Mouse (Mus musculus) MEL (cell line): ENCODE data around the gene Lrrc61. TPM values are rescaled to one million over a fixed set of nuclear protein-coding genes. Genes with fewer than 3 reads are reported as not detected.

Experiments used
- DNase-seq: peaks from one replicate; pipeline ENCODE4 v3.0.0; 2011; ENCODE audit warnings: low read depth, low spot score
- H3K27ac ChIP-seq: 2 replicates; pipeline ENCODE4 v1.5.1; 2012; ENCODE audit warnings: low read depth, mild to moderate bottlenecking, control low read depth, low read length, moderate library complexity; ENCODE audit not compliant: control insufficient read depth
- H3K27me3 ChIP-seq, 2 experiments: fragments of 150-350 bp in 1 of 2; sonication (generic) in 1 of 2; 2 replicates each; pipeline ENCODE4 v1.6.1; 2012; ENCODE audit warnings: low read length in 2 of 2, mild to moderate bottlenecking in 2 of 2, improper control_type of control experiment in 1 of 2, moderate library complexity in 1 of 2; ENCODE audit not compliant: insufficient read depth in 2 of 2, control insufficient read depth in 1 of 2
- H3K36me3 ChIP-seq, 2 experiments: 2 replicates each; pipeline ENCODE4 v1.6.1; 2012 to 2014; ENCODE audit warnings: low read length in 2 of 2, improper control_type of control experiment in 1 of 2, inconsistent platforms in 1 of 2, mild to moderate bottlenecking in 1 of 2; ENCODE audit not compliant: insufficient read depth in 2 of 2, control insufficient read depth in 1 of 2
- H3K4me1 ChIP-seq, 2 experiments: fragments of 150-350 bp in 1 of 2; sonication (generic) in 1 of 2; 2 replicates each; pipeline ENCODE4 v1.6.1; 2012; ENCODE audit warnings: low read length in 2 of 2, improper control_type of control experiment in 1 of 2, mild to moderate bottlenecking in 1 of 2; ENCODE audit not compliant: insufficient read depth in 2 of 2, control insufficient read depth in 1 of 2
- H3K4me3 ChIP-seq, 2 experiments: fragments of 150-350 bp in 1 of 2; sonication (generic) in 1 of 2; 2 replicates each; pipeline ENCODE4 v1.5.1; 2012; ENCODE audit warnings: low read depth in 2 of 2, low read length in 2 of 2, mild to moderate bottlenecking in 2 of 2, moderate library complexity in 2 of 2, control low read depth in 1 of 2, improper control_type of control experiment in 1 of 2; ENCODE audit not compliant: control insufficient read depth in 1 of 2, insufficient read depth in 1 of 2
- H3K79me2 ChIP-seq: 2 replicates; pipeline ENCODE4 v1.6.1; 2012; ENCODE audit warnings: mild to moderate bottlenecking, low read length, moderate library complexity; ENCODE audit not compliant: control insufficient read depth, poor library complexity, insufficient read depth
- H3K9ac ChIP-seq: 2 replicates; pipeline ENCODE4 v1.6.1; 2012; ENCODE audit warnings: low read depth, mild to moderate bottlenecking, control low read depth, low read length, moderate library complexity; ENCODE audit not compliant: control insufficient read depth, poor library complexity, severe bottlenecking
- H3K9me3 ChIP-seq: fragments of 150-350 bp; sonication (generic); replicated peaks from 2 replicates; pipeline ENCODE4 v1.6.1; 2012; ENCODE audit warnings: mild to moderate bottlenecking, low read length, improper control_type of control experiment, moderate library complexity; ENCODE audit not compliant: insufficient read depth
- BHLHE40 ChIP-seq: IDR thresholded peaks from 2 replicates; pipeline ENCODE4 v1.6.1; 2012; ENCODE audit warnings: low read depth, mild to moderate bottlenecking, inconsistent platforms, low read length, improper control_type of control experiment, borderline replicate concordance
- ELF1 ChIP-seq: IDR thresholded peaks from 2 replicates; pipeline ENCODE4 v1.6.1; 2014; ENCODE audit warnings: low read depth, mild to moderate bottlenecking, inconsistent platforms, low read length, improper control_type of control experiment, moderate library complexity
- EP300 ChIP-seq, 2 experiments: IDR thresholded peaks; 2 replicates each; pipeline ENCODE4 v1.6.1; 2011; ENCODE audit warnings: improper control_type of control experiment in 2 of 2, low read length in 2 of 2, low read depth in 1 of 2, mild to moderate bottlenecking in 1 of 2
- ETS1 ChIP-seq: IDR thresholded peaks from 2 replicates; pipeline ENCODE4 v1.6.1; 2012; ENCODE audit warnings: low read depth, mild to moderate bottlenecking, inconsistent platforms, low read length, improper control_type of control experiment, moderate library complexity
- MAFK ChIP-seq: IDR thresholded peaks from 2 replicates; pipeline ENCODE4 v1.6.1; 2011; ENCODE audit warnings: low read depth, mild to moderate bottlenecking, low read length, improper control_type of control experiment, borderline replicate concordance
- MAX ChIP-seq: IDR thresholded peaks from 2 replicates; pipeline ENCODE4 v1.6.1; 2011; ENCODE audit warnings: low read length, improper control_type of control experiment
- MXI1 ChIP-seq: IDR thresholded peaks from 2 replicates; pipeline ENCODE4 v1.6.1; 2011; ENCODE audit warnings: mild to moderate bottlenecking, low read depth, low read length, improper control_type of control experiment
- MYB ChIP-seq: IDR thresholded peaks from 2 replicates; pipeline ENCODE4 v1.6.1; 2011; ENCODE audit warnings: mild to moderate bottlenecking, low read depth, low read length, improper control_type of control experiment
- POLR2A ChIP-seq, 2 experiments: IDR thresholded peaks; 2 replicates each; pipeline ENCODE4 v1.6.1; 2011 to 2012; ENCODE audit warnings: low read length in 2 of 2, mild to moderate bottlenecking in 2 of 2, control low read depth in 1 of 2, improper control_type of control experiment in 1 of 2, low read depth in 1 of 2, moderate library complexity in 1 of 2; ENCODE audit not compliant: control insufficient read depth in 1 of 2, insufficient read depth in 1 of 2, poor library complexity in 1 of 2
- RAD21 ChIP-seq: IDR thresholded peaks from 2 replicates; pipeline ENCODE4 v1.6.1; 2011; ENCODE audit warnings: mild to moderate bottlenecking, low read depth, low read length, improper control_type of control experiment
- RCOR1 ChIP-seq: IDR thresholded peaks from 2 replicates; pipeline ENCODE4 v1.6.1; 2012; ENCODE audit warnings: low read depth, mild to moderate bottlenecking, inconsistent platforms, low read length, improper control_type of control experiment
- SMC3 ChIP-seq: IDR thresholded peaks from 2 replicates; pipeline ENCODE4 v1.6.1; 2011; ENCODE audit warnings: low read depth, low read length, improper control_type of control experiment
- TAL1 ChIP-seq: IDR thresholded peaks from 2 replicates; pipeline ENCODE4 v1.6.1; 2012; ENCODE audit warnings: mild to moderate bottlenecking, inconsistent platforms, low read length, moderate library complexity, mixed read lengths
- TCF12 ChIP-seq: IDR thresholded peaks from 2 replicates; pipeline ENCODE4 v1.6.1; 2014; ENCODE audit warnings: low read depth, mild to moderate bottlenecking, inconsistent platforms, low read length, improper control_type of control experiment, moderate library complexity
- USF2 ChIP-seq, 2 experiments: IDR thresholded peaks; 2 replicates each; pipeline ENCODE4 v1.6.1; 2011 to 2012; ENCODE audit warnings: improper control_type of control experiment in 2 of 2, low read length in 2 of 2, borderline replicate concordance in 1 of 2, inconsistent platforms in 1 of 2, low read depth in 1 of 2, mild to moderate bottlenecking in 1 of 2; ENCODE audit not compliant: insufficient read depth in 1 of 2
- ZC3H11A ChIP-seq: IDR thresholded peaks from 2 replicates; pipeline ENCODE4 v1.6.1; 2012; ENCODE audit warnings: low read depth, mild to moderate bottlenecking, inconsistent platforms, low read length, improper control_type of control experiment
- ZKSCAN1 ChIP-seq: IDR thresholded peaks from 2 replicates; pipeline ENCODE4 v1.6.1; 2012; ENCODE audit warnings: low read depth, mild to moderate bottlenecking, inconsistent platforms, low read length, improper control_type of control experiment, moderate library complexity
- polyA plus RNA-seq, 2 experiments: library from polyadenylated mRNA; stranded (reverse) in 1 of 2; unstranded in 1 of 2; fragments of >175 nt in 1 of 2; fragments of >200 nt in 1 of 2; gene quantifications; 2 replicates each; pipeline versions ENCODE4 v1.2.1 to v1.2.4; 2012; ENCODE audit warnings: low replicate concordance in 2 of 2, low read depth in 1 of 2; ENCODE audit not compliant: insufficient read length in 2 of 2, insufficient read depth in 1 of 2, missing spikeins in 1 of 2
- total RNA-seq: library from RNA; depleted of rRNA; stranded (reverse); fragments of 300-350 nt; gene quantifications from 2 replicates; pipeline ENCODE4 v1.2.3, GENCODE M21; 2012

The Lrrc61 gene
- total and polyA plus RNA-seq, 3 experiments, result not detected

DNA sequence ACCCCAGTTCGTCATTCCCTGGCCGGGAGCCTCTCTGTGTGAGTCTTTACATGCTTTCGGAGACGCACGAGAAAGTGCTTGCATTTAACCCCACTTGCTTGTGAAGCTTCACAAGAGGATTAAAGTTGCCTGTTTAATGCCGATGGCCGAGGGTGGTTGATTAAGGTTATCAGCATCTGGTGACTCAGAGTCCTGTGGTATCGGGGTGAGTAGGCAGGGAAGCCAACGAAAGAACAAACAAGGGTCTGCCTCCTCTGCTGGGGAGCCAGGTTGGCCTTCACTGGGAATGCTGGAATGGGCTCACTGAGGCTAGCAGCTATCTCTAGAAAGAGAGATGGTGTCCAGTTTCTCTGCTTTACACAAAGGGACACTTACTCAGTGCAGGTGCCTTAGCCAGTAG, 26.7 kb upstream of the Lrrc61 start:
- no peak overlapping the region for H3K4me3 ChIP-seq
- no peak overlapping the region for H3K27ac ChIP-seq
- H3K79me2 ChIP-seq, result no peaks in the 10 kb centered on the region
- no peaks in the 10 kb centered on the region for H3K4me1 ChIP-seq
- no peaks in the 10 kb centered on the region for H3K27me3 ChIP-seq
- no peaks in the 10 kb centered on the region for H3K36me3 ChIP-seq
- no peaks in the 10 kb centered on the region for H3K9me3 ChIP-seq
- DNase-seq, result no peak
- TF ChIP-seq RCOR1 (no peak), USF2 (IDR thresholded peaks at IDR 0.05; ENCODE audit: borderline replicate concordance in 1 of 2, insufficient read depth in 1 of 2, low read depth in 1 of 2, low read length in 2 of 2) (no peak), ETS1 (no peak), ZC3H11A (no peak), MXI1 (no peak), TAL1 (no peak), BHLHE40 (no peak), SMC3 (no peak)
- H3K9ac ChIP-seq, result no peak overlapping the region

GRCm38 (mm10) chr6:48529261-48529660, 25.3 kb upstream of the Lrrc61 start:
- no peaks in the 10 kb centered on the region for H3K4me1 ChIP-seq
- H3K27ac ChIP-seq, result no peak overlapping the region
- H3K9ac ChIP-seq, result no peak overlapping the region
- H3K9me3 ChIP-seq, result no peaks in the 10 kb centered on the region
- no peaks in the 10 kb centered on the region for H3K79me2 ChIP-seq
- no peak for TF ChIP-seq EP300 (IDR thresholded peaks at IDR 0.05; ENCODE audit: low read depth in 1 of 2, low read length in 2 of 2)
- no peak for TF ChIP-seq TCF12
- TF ChIP-seq ELF1, result no peak
- TF ChIP-seq ZKSCAN1, result no peak
- no peak for TF ChIP-seq MAX
- TF ChIP-seq POLR2A (IDR thresholded peaks at IDR 0.05; ENCODE audit: control insufficient read depth in 1 of 2, insufficient read depth in 1 of 2, low read depth in 1 of 2, low read length in 2 of 2, poor library complexity in 1 of 2), result no peak
- no peak for TF ChIP-seq RCOR1
- TF ChIP-seq ETS1, result no peak
- no peak for TF ChIP-seq RAD21
- TF ChIP-seq ZC3H11A, result no peak
- H3K4me3 ChIP-seq, result no peak overlapping the region
- no peak for DNase-seq
- H3K36me3 ChIP-seq, result no peaks in the 10 kb centered on the region
- no peaks in the 10 kb centered on the region for H3K27me3 ChIP-seq

DNA sequence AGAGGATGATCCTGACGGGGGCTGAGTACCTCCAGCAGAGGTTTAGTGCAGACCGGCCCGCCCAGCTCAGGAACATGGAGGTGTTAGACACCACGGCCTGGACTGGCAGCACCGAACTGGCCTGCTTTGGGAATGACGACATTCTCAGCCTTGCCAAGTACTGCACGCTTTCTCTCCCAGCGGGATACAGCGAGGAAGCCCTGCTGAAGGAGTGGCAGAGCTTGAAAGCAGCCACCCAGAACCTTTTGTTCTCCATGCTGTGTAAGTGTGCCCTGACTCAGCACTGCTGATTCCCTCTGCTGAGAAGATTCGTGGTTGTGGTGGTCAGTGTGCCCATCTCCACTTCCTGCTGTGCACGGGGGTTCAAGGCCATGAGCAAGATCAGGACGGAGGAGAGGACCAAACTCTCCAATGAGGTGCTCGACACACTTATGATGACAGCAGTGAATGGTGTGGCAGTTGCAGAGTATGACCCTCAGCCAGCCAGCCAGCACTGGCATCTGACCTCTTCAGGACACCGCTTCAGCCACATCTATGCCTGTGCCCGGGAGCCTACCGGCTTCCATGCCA, 24.6 kb upstream of the Lrrc61 start:
- H3K27ac ChIP-seq, result no peak overlapping the region
- H3K9ac ChIP-seq, result no peak overlapping the region
- H3K9me3 ChIP-seq, result no peaks in the 10 kb centered on the region
- H3K36me3 ChIP-seq, result no peaks in the 10 kb centered on the region
- no peak for DNase-seq
- no peaks in the 10 kb centered on the region for H3K27me3 ChIP-seq
- TF ChIP-seq RCOR1, result no peak
- TF ChIP-seq MAFK, result no peak
- no peak for TF ChIP-seq EP300 (IDR thresholded peaks at IDR 0.05; ENCODE audit: low read depth in 1 of 2, low read length in 2 of 2)
- no peak for TF ChIP-seq MYB
- TF ChIP-seq, all 39 proteins: peak for 0
- Histone ChIP-seq H3K4me3 (no peak overlapping the region), H3K79me2 (no peaks in the 10 kb centered on the region), H3K4me1 (no peaks in the 10 kb centered on the region)
